Mouse (Mus musculus) WW6 (cell line): ENCODE measurements around the gene Cdk15.

ENCODE experiments used
- DNase-seq: peaks from one replicate; pipeline ENCODE4 v3.0.0-alpha.2; 2013; ENCODE audit warnings: low read depth, low spot score

Cdk15 gene

GRCm38 (mm10) chr1:59256751-59257231 is at the start of gene Cdk15:
Cdk15 (plus strand) TSS chr1:59256906.
- peak; percentile 16 for DNase-seq

DNA sequence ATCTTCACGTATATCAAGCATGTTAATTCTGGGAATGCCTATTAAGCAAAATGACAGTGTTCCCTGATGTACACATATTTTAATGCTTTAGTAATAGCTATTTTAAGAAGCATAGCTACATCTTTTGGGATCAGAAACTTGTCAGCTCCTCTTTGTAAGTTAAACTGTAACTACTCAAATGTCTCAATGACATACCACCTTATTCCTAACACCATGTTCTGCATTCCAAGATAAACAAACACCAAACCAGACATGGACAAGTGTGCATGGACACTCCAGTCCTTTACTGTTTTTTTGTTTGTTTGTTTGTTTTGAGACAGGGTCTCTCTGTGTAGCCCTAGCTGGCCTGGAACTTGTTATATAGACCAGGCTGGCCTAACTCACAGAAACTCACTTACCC is 48.4 kb upstream of the Cdk15 start:
- DNase-seq = no peak

GRCm38 (mm10) chr1:59211651-59212050 is 45.1 kb upstream of the Cdk15 start:
- no peak for DNase-seq

- DNase-seq = no peak
These were observed 44.5 kb upstream of the Cdk15 start for GRCm38 (mm10) chr1:59212076-59212779.

GRCm38 (mm10) chr1:59212951-59213350 is 43.8 kb upstream of the Cdk15 start:
- DNase-seq = no peak

- DNase-seq = no peak
These were observed 41.3 kb upstream of the Cdk15 start for GRCm38 (mm10) chr1:59215446-59215845.

DNA sequence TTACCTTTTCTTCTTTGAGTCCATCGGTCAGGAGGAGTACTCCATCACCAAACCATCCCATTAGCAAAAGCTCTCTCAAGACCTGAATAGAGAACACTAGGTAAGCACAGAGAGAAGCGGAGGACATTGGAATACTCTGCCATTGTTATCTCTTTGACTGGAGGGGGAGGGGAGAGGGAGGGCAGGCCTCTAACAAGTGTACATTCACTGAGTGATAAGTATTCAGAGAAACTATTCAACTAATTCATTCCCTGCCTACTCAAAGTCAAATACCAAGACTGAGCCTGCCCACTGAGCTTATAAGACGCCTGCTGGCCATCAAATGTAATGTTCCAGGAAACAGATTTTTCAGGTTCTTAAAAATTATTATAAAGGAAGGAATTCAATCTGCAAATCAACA is 36.3 kb upstream of the Cdk15 start:
- no peak for DNase-seq

GRCm38 (mm10) chr1:59221591-59221990 is 35.1 kb upstream of the Cdk15 start:
- DNase-seq = no peak

DNA sequence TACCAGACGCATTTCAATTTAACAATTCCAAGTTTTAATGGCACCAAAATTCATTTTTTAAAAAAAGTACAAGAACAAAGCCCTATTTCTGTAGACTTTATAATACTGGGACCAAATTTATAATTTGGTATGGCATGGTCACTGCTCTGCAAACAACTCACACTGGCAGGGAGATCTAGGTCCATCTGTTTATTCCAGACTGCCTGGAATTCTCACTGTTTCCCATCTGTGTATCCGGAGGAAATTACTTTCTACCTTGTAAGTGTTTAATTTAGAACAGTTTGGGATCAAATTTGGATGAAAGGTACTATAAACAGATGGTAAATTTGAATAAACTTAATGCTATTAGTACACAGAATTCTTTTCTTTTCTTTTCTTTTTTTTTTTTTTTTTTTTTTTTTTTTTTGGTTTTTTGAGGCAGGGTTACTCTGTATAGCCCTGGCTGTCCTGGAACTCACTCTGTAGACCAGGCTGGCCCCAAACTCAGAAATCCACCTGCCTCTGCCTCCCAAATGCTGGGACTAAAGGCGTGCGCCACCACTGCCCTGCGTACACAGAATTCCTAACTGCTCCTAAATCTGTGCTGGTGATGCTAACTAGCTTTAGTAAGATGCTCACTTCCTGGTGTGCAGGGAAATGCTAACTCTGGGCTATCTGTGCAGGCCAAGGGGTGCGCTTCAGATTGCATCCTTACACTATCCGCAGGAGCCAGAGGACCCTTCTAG is 34.4 kb upstream of the Cdk15 start:
- DNase-seq = no peak

- DNase-seq = no peak
These were observed 28.2 kb upstream of the Cdk15 start for GRCm38 (mm10) chr1:59228552-59228951.

GRCm38 (mm10) chr1:59229187-59229586 is 27.5 kb upstream of the Cdk15 start:
- DNase-seq = no peak

DNA sequence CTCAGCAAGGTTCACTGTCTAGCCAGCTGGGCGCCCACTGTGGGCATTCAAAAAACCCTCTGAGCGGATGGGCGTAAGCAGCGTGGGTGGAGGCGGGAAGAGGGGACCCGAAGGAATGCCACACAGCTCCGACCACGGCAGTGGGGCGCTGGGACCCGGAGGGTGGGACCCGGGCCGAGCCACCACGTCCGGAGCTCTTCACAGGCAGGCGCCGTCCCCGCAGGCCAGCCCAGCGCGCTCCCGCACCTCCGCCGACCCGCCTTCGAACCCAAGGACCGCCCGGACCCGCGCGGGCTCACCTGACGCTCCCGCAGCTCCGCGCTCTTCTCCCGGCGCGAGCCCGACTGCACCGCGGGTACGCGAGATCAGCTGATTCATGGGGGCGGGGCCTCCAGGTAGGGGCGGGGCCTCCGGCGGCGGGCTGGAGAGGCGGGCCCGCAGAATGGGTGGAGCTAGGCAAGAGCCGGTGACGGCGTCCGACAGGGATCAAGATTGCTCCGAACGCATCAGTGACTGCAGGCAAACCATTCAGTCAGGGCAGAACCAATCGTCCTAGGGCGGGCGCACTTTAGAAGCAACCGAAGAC is 19.8 kb upstream of the Cdk15 start, which contains the start of gene Als2:
Gene Als2, minus strand, starts transcription at position 376 of the 586 bp plus-strand sequence.
- peak; percentile 89 for DNase-seq

DNA sequence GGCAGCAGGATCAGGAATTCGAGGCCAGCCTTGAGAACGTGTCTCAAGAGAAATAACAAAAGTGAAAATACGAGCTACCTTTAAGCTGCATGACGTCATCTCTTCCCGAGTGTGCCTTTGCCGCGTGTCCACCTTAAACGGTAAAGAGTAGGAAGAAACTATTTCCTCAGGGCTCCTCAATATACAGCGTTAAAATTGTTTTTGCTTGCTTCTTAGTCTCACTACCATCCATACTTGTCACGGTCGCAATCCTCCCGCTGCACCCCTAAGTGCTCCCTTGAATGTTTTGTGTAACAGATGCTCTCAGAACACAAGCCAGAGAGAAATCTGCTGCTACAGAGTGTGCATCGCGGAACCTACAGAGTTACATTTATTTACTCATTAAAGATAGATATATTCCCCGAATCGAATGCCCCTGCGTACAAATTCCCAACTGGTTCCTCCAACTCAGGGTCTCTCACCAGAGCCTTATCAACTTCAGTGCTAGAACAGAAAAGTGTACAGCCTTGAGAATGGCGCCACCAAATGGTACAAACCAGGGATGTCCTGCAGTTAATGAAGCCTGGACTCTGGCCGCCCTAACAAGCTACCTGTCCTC is 19.0 kb upstream of the Cdk15 start:
- DNase-seq = no peak

DNA sequence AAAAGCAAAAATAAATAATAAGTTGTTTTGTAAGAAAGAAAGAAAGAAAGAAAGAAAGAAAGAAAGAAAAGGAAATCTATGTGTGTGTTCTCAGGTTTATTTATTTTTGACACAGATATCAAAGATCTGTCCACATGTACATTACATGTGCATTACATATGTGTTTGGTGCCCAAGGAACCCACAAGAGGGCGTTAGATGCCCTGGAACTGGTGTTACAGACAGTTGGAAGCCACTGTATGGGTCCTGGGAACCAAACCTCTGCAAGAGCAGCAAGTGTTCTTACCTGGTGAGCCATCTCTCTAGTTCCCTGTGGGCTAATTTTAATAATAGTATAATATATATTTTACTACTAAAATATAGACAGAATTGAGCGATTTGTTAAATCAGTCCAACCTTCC is 12.9 kb upstream of the Cdk15 start:
- no peak for DNase-seq

DNA sequence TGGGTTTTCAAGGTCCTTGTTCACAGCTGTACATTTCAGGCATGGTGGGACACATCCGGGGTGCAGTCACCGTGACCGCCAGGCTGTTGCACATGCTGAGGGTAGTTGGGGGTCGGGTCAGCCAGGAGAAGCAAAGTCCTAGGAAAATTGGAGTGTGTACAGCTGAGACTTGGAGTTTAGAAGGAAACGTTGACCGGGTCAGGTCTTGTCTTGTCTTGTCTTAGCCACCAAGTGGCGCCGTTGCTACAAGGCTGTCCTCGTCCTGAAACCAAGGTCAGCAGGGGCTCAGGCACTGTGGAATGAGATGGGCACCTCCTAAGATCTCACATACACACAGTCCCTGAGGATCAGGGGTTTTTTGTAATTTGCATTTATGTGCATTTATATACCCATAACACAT is 9.1 kb upstream of the Cdk15 start:
- peak; percentile 33 for DNase-seq

DNA sequence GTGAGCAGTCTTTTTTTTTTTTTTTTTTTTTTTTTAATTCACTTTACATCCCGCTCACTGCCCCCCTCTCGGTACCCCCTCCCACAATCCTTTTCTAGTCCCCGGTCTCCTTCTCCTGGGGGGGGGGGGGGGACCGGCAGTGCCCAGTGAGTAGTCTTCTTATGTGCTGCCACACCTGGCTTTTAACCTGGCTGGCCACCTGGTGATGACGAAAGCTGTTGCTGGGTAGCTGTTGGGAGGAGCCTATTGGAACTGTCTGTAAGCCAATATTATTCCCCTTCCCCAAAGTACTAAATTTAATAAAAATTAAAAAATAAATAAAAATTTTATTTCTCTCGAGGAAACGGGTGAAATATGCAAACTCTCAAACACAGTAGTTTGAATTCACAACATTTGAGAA is 3.9 kb upstream of the Cdk15 start:
- no peak for DNase-seq

GRCm38 (mm10) chr1:59253301-59253909 is 3.3 kb upstream of the Cdk15 start:
- no peak for DNase-seq

DNA sequence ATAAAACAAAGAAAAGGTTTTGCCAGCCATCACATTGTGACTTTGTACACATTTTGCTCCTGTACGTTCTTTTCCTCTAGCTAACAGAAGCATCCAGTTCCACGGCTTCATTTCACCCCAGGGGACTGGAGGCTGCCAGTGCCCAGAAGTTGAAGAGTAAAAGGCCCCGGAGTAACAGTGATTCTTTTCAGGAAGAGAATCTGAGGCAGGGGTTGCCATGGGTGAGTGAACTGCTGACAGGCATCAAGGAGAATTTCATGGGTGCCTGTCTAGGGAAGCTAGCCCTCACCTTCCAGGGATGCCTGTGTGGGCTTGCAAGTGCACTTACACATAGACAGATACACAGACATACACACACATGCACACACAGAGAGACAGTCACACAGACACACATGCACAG is 1.0 kb downstream of the Cdk15 start:
- DNase-seq = no peak

GRCm38 (mm10) chr1:59268931-59269330 is 12.2 kb downstream of the Cdk15 start:
- DNase-seq = no peak

DNA sequence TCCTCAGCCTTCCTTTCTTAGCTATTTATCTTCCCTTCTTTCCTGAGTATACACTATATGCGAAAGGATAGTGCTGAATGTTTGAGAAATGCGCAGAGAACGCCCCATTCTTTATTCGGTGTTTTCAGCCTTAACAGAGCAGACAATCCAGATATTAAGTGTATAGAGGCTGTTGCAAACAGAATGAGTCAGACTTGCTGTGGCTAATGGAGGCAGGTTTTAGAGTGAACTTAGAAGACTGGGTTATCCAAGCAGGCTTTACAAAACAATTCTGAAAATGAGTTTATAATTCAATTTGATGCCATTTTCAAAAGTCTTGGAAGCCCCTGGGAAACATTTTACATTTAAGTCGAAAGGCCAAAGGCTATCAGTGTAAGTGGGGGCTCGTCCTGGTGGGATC is 12.8 kb downstream of the Cdk15 start:
- DNase-seq = no peak

GRCm38 (mm10) chr1:59269951-59270689 is 13.4 kb downstream of the Cdk15 start:
- no peak for DNase-seq
